Mouse (Mus musculus): ENCODE measurements around the gene Urad.
A peak's percentile ranks its signal among the peaks of the same experiment; 100 is the strongest.

Urad gene

GRCm38 (mm10) chr5:147323237-147323917 lies 1.1 kb upstream of the Urad start:
- peak; percentile 87 for DNase-seq

- DNase-seq = peak; percentile 22
Observed at GRCm38 (mm10) chr5:147319653-147320052, 2.6 kb downstream of the Urad start.

- no peak for DNase-seq
Observed at GRCm38 (mm10) chr5:147317991-147318390, 4.2 kb downstream of the Urad start.

- DNase-seq = no peak
Observed at GRCm38 (mm10) chr5:147317321-147317720, 4.9 kb downstream of the Urad start.

GRCm38 (mm10) chr5:147315432-147316075 lies 6.7 kb downstream of the Urad start:
- no peak for DNase-seq

GRCm38 (mm10) chr5:147314646-147315431 lies 7.4 kb downstream of the Urad start:
- no peak for DNase-seq

- DNase-seq = no peak
Observed at GRCm38 (mm10) chr5:147312830-147313685, 9.2 kb downstream of the Urad start.

- DNase-seq = no peak
Observed at GRCm38 (mm10) chr5:147309786-147310185, 12.5 kb downstream of the Urad start.

- DNase-seq = no peak
Observed at GRCm38 (mm10) chr5:147308451-147308850, 13.8 kb downstream of the Urad start.

- no peak for DNase-seq
Observed at GRCm38 (mm10) chr5:147307398-147307785, 14.8 kb downstream of the Urad start.

GRCm38 (mm10) chr5:147306638-147307397 lies 15.4 kb downstream of the Urad start, which contains the start of gene Cdx2:
Gene Cdx2 (minus strand): TSS chr5:147307270.
- DNase-seq = no peak

GRCm38 (mm10) chr5:147305856-147306637 lies 16.2 kb downstream of the Urad start:
- DNase-seq = no peak

- DNase-seq = no peak
Observed at GRCm38 (mm10) chr5:147305166-147305565, 17.1 kb downstream of the Urad start.

- DNase-seq = no peak
Observed at GRCm38 (mm10) chr5:147304276-147305155, 17.7 kb downstream of the Urad start.

- no peak for DNase-seq
Observed at GRCm38 (mm10) chr5:147302746-147303400, 19.4 kb downstream of the Urad start.

- no peak for DNase-seq
Observed at GRCm38 (mm10) chr5:147302141-147302540, 20.1 kb downstream of the Urad start.

- DNase-seq = no peak
Observed at GRCm38 (mm10) chr5:147301781-147302070, 20.5 kb downstream of the Urad start.

- DNase-seq = no peak
Observed at GRCm38 (mm10) chr5:147300917-147301780, 21.1 kb downstream of the Urad start.

GRCm38 (mm10) chr5:147300001-147300363 lies 22.3 kb downstream of the Urad start:
- no peak for DNase-seq
